Mouse (Mus musculus): ENCODE data around the gene Rab3ip. TPM values are rescaled to one million over a fixed set of nuclear protein-coding genes. Genes with fewer than 3 reads are reported as not detected.

Rab3ip gene
- polyA plus RNA-seq, 1 experiment from 2014 or later, result 173 TPM

- Histone ChIP-seq H3K36me3 (ENCODE audit: insufficient read depth, low read length) (peaks cover 20% of the 10 kb centered on the region; the same call in 1 of the 2 replicates), H3K9me3 (replicated peaks; ENCODE audit: low read length) (no peaks in the 10 kb centered on the region), H3K4me2 (ENCODE audit: low read length) (no peak overlapping the region), H3K4me1 (replicated peaks; ENCODE audit: insufficient read depth, low read length) (no peaks in the 10 kb centered on the region), H3K9ac (ENCODE audit: low read depth, low read length) (no peak overlapping the region), H3K4me3 (replicated peaks; ENCODE audit: low read depth, low read length) (no peak overlapping the region), H3K27ac (no peak overlapping the region), H3K27me3 (ENCODE audit: insufficient read depth, low read length) (no peaks in the 10 kb centered on the region)
- ATAC-seq (replicated peaks; ENCODE audit: low FRiP score, low read depth) (no peak), DNase-seq (ENCODE audit: low spot score) (no peak)
- WGBS, result 51% methylated on average over 7 of the region's 7 CpGs
- no peak for TF ChIP-seq CTCF (IDR thresholded peaks at IDR 0.05; ENCODE audit: low read depth)
These were observed 20.1 kb downstream of the Rab3ip start for GRCm38 (mm10) chr10:116930506-116930905.

GRCm38 (mm10) chr10:116928826-116929225 lies 21.7 kb downstream of the Rab3ip start:
- H3K36me3 ChIP-seq (ENCODE audit: insufficient read depth, low read length), result peaks cover 30% of the 10 kb centered on the region
- WGBS, result 64% methylated on average over 3 of the region's 3 CpGs
- no peak overlapping the region for H3K4me2 ChIP-seq (ENCODE audit: low read length)

GRCm38 (mm10) chr10:116926428-116927113 lies 24.0 kb downstream of the Rab3ip start:
- no peak overlapping the region for H3K4me3 ChIP-seq (replicated peaks; ENCODE audit: low read depth, low read length)
- TF ChIP-seq CTCF (IDR thresholded peaks at IDR 0.05; ENCODE audit: low read depth), result no peak
- no peak for DNase-seq (ENCODE audit: low spot score)
- H3K27ac ChIP-seq, result no peak overlapping the region
- H3K9ac ChIP-seq (ENCODE audit: low read depth, low read length), result no peak overlapping the region
- ATAC-seq (replicated peaks; ENCODE audit: low FRiP score, low read depth), result no peak
- peaks cover 38% of the 10 kb centered on the region for H3K36me3 ChIP-seq (ENCODE audit: insufficient read depth, low read length)
- H3K9me3 ChIP-seq (replicated peaks; ENCODE audit: low read length), result no peaks in the 10 kb centered on the region
- no peaks in the 10 kb centered on the region for H3K4me1 ChIP-seq (replicated peaks; ENCODE audit: insufficient read depth, low read length)
- no peak overlapping the region for H3K4me2 ChIP-seq (ENCODE audit: low read length)
- WGBS, result 91% methylated on average over 11 of the region's 11 CpGs
- no peaks in the 10 kb centered on the region for H3K27me3 ChIP-seq (ENCODE audit: insufficient read depth, low read length)

More at GRCm38 (mm10) chr10:116928826-116929225, 21.7 kb downstream of the Rab3ip start:
- H3K27ac ChIP-seq, result no peak overlapping the region
- no peaks in the 10 kb centered on the region for H3K4me1 ChIP-seq (replicated peaks; ENCODE audit: insufficient read depth, low read length)
- ATAC-seq (replicated peaks; ENCODE audit: low FRiP score, low read depth) (0 out of 2 replicates have a peak, but pooled peaks have one; percentile 4), DNase-seq (ENCODE audit: low spot score) (no peak)
- no peaks in the 10 kb centered on the region for H3K9me3 ChIP-seq (replicated peaks; ENCODE audit: low read length)
- no peak overlapping the region for H3K4me3 ChIP-seq (replicated peaks; ENCODE audit: low read depth, low read length)
- no peaks in the 10 kb centered on the region for H3K27me3 ChIP-seq (ENCODE audit: insufficient read depth, low read length)
- TF ChIP-seq CTCF (IDR thresholded peaks at IDR 0.05; ENCODE audit: low read depth), result no peak
- H3K9ac ChIP-seq (ENCODE audit: low read depth, low read length), result no peak overlapping the region

- H3K9me3 ChIP-seq (replicated peaks; ENCODE audit: low read length), result no peaks in the 10 kb centered on the region
- H3K4me1 ChIP-seq (replicated peaks; ENCODE audit: insufficient read depth, low read length), result no peaks in the 10 kb centered on the region
- no peak for TF ChIP-seq CTCF (IDR thresholded peaks at IDR 0.05; ENCODE audit: low read depth)
- WGBS, result 93% methylated on average over 19 of the region's 19 CpGs
- no peak overlapping the region for H3K4me2 ChIP-seq (ENCODE audit: low read length)
- no peak overlapping the region for H3K27ac ChIP-seq
- peaks cover 39% of the 10 kb centered on the region for H3K36me3 ChIP-seq (ENCODE audit: insufficient read depth, low read length)
- no peak overlapping the region for H3K9ac ChIP-seq (ENCODE audit: low read depth, low read length)
- no peak for ATAC-seq (replicated peaks; ENCODE audit: low FRiP score, low read depth)
- no peaks in the 10 kb centered on the region for H3K27me3 ChIP-seq (ENCODE audit: insufficient read depth, low read length)
- H3K4me3 ChIP-seq (replicated peaks; ENCODE audit: low read depth, low read length), result no peak overlapping the region
- DNase-seq (ENCODE audit: low spot score), result no peak
These were observed 26.7 kb downstream of the Rab3ip start for GRCm38 (mm10) chr10:116923651-116924495.

GRCm38 (mm10) chr10:116922161-116922560 lies 28.4 kb downstream of the Rab3ip start:
- 61% methylated on average over 15 of the region's 15 CpGs for WGBS
- no peak overlapping the region for H3K4me3 ChIP-seq (replicated peaks; ENCODE audit: low read depth, low read length)
- DNase-seq (ENCODE audit: low spot score), result no peak
- no peak overlapping the region for H3K27ac ChIP-seq
- no peaks in the 10 kb centered on the region for H3K4me1 ChIP-seq (replicated peaks; ENCODE audit: insufficient read depth, low read length)
- H3K9ac ChIP-seq (ENCODE audit: low read depth, low read length), result no peak overlapping the region
- H3K9me3 ChIP-seq (replicated peaks; ENCODE audit: low read length), result no peaks in the 10 kb centered on the region
- TF ChIP-seq CTCF (IDR thresholded peaks at IDR 0.05; ENCODE audit: low read depth), result no peak
- no peak overlapping the region for H3K4me2 ChIP-seq (ENCODE audit: low read length)
- ATAC-seq (replicated peaks; ENCODE audit: low FRiP score, low read depth), result no peak
- no peaks in the 10 kb centered on the region for H3K27me3 ChIP-seq (ENCODE audit: insufficient read depth, low read length)
- H3K36me3 ChIP-seq (ENCODE audit: insufficient read depth, low read length), result peaks cover 40% of the 10 kb centered on the region

GRCm38 (mm10) chr10:116921416-116921815 lies 29.2 kb downstream of the Rab3ip start:
- Histone ChIP-seq H3K9ac (ENCODE audit: low read depth, low read length) (no peak overlapping the region), H3K27me3 (ENCODE audit: insufficient read depth, low read length) (no peaks in the 10 kb centered on the region), H3K4me1 (replicated peaks; ENCODE audit: insufficient read depth, low read length) (no peaks in the 10 kb centered on the region), H3K36me3 (ENCODE audit: insufficient read depth, low read length) (peaks cover 34% of the 10 kb centered on the region), H3K27ac (no peak overlapping the region), H3K4me2 (ENCODE audit: low read length) (no peak overlapping the region), H3K4me3 (replicated peaks; ENCODE audit: low read depth, low read length) (no peak overlapping the region), H3K9me3 (replicated peaks; ENCODE audit: low read length) (no peaks in the 10 kb centered on the region)
- DNase-seq (ENCODE audit: low spot score), result no peak
- no peak for TF ChIP-seq CTCF (IDR thresholded peaks at IDR 0.05; ENCODE audit: low read depth)
- 80% methylated on average over 15 of the region's 15 CpGs for WGBS
- no peak for ATAC-seq (replicated peaks; ENCODE audit: low FRiP score, low read depth)

All from kidney, postnatal 0 days (tissue).